Mouse (Mus musculus) adipocyte (in vitro differentiated cells): ENCODE measurements around the gene Nhlrc2.

Experiments used
- DNase-seq: peaks from one replicate; pipeline ENCODE4 v3.0.0-alpha.2; 2016; ENCODE audit warnings: low spot score

Nhlrc2 gene

DNA sequence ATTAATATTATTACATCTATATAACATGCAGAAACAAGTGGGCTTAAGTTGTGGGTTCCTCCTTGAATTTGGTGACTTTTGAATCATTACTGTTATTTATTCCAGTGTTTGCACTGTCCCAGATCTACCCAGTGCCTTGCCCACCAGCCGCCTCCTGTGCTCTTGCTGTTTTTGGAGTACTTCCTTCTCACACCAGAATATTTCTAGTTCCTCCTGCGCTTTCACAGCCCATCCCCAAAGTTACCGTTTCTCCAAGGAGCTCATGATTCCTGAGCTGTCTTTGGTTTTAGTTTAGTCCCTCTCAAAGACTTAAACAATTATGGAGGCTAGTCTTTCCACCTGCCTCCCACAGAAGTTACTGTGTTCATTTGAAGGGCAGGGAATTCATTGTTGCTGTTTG, 15.4 kb downstream of the Nhlrc2 start:
- no peak for DNase-seq

DNA sequence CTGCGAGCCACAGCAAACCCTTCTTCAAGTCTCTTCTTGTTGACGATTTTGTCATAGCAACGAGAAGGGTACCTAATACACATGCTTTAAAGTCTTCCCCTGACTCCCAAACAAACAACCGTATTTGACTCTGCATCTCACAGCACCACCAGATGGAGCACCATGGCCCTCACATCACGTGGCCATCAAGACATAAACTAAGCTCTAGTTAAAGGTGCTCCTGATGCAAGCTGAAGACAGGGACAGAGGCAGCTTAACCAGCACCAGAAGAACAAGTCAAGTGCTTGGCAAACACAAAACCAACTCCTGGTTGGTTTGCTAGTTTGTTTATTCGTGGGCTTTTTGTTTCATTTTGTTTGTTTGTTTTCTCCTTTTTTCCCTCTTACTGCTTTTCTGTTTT, 17.3 kb downstream of the Nhlrc2 start:
- peak; percentile 24 for DNase-seq

DNA sequence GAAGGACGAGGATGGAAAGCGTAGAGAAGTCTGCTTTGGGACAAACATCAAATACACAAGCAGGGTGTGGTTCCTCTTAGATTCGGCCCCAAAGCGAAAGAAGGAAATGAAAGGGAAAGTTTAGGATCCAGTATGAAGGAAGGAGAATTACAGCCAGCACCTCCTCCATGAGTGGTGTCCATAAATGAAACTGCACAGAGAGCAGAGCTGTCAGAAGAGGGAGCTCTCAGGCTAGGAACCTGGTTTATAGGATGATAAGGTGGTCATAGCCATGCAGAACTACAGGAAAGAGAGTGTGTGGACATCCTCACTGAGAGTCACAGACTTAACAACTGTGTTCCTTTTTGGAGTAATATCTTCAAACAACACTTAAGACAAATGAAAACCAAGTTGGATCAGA, 18.0 kb downstream of the Nhlrc2 start:
- peak; percentile 63 for DNase-seq

DNA sequence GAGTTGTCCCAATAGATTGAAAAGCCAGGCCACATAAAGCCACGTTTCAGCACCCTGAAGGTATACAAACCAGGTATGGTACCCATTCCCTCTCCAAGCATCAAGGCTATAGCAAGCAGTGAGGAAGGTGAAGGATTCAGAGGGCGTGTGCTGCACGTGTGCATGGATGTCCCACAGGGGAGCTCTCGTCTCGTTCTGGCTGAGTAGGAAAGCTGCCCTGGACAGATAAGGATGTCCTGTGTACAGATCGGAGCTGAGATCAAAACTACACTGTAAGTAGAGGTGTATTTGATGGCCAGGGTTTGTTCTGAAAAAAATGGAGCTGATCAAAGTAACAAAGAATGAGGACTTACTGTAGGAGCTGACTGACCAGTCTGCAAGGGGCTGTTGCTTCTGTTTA, 18.9 kb downstream of the Nhlrc2 start:
- DNase-seq, result no peak

DNA sequence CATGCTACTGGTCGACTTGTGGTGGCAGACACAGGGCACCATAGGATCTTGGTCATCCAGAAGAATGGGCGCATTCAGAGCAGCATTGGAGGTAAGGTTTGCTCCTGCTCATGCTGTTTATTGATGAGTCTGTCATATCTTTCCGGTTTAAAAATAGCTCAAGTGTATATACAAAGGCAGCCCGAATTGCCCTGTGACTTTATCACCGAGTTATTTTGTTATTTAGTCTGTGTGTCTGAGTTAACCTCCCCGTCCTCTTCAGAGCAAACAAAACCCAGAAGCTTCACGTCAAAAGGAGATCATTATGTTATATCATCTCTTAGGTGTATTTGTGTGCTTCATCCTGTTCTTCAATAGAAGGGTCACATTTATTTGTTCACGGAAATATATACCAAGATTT, 22.7 kb downstream of the Nhlrc2 start:
- no peak for DNase-seq

DNA sequence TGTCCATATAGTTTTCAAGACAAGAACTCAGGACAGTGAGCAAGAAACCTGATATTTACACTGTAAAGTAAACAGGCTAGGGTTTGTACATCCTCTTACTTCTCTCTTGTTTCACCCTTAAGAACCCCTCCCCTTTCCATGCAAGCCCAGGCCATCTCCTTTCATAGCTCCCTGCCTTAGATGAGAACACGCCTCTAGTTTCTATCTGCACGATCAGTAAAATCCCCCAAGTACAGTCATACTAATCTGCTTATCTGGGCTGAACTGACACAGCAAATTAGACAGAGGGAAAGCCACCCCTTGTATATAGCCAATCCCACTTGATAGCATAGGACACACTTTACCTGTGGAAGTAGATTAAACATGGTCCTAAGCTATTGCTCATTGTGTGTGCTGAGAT, 23.2 kb downstream of the Nhlrc2 start:
- no peak for DNase-seq

DNA sequence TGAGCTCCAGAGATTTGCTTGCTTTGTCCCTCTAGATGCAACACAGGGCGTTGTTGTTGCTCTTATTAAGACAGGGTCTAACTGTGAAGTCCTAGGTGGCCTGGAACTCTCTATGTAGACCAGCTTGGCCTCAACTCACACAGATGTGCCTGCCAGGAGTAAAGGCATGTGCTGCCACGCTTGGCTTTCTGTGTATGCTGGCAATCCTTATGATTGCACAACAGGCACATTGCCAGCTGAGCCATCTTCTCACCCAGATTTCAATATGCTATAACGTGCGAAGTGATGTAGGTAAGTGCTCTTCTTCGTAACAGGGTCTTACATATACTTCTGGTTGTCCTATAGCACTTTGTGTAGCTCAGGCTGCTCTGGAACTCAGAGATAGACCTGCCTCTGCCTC, 23.9 kb downstream of the Nhlrc2 start:
- peak; percentile 57 for DNase-seq

DNA sequence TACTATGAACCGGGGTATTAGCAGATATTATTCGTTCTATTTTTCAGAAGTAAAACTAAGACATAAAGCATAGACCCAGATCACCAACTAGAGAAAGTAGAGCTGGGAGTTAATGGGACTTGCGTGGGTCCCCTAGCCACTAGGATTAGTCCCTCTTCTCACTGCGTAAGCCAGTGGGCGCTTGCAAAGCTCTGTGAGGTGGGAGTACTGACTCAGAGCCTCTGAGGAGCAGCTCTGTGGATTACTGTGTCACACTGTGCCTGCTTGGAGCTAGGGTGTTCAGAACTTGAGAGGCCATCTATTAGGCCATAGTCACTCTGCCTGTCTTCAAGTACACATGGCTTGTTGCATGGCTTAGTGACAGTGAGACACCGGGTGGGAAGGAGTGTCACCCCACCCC, 25.1 kb downstream of the Nhlrc2 start:
- no peak for DNase-seq

DNA sequence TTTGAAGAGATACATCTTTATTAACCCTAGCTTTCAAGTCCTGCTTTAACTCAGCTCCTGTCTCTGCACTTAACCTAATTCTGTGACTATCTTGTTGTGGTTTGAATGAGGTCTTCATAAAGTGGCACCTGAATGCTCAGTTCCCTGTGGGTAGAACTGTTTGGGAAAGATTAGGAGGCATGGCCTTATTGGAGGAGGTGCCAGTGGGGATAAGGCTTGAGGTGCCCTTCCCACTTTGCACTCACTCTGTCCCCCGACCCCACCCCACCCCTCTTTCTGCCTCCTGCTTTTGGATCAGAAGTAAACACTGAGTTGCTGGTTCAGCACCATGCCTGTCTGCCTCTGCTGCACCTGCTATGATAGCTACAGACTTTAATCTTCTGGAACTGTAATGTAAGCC, 29.7 kb downstream of the Nhlrc2 start:
- DNase-seq, result no peak

DNA sequence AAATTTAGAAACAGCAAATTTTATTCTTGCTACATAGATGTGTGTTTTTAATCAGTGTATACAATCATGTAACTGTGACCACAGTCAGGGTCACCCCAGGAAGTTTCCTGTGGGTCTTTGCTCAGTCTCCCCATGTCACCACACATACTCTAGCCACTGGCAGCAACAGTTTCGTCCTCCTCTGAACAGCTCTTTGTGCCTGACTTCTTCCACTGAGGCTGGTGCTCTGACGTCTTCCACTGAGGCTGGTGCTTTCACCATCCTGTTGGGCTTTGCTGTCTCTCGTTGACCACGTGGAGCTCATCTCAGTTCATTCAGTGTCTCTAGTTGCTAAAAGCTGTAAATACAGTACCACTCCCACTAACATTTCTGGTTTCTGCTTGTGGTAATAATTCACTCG, 33.9 kb downstream of the Nhlrc2 start:
- DNase-seq, result no peak

DNA sequence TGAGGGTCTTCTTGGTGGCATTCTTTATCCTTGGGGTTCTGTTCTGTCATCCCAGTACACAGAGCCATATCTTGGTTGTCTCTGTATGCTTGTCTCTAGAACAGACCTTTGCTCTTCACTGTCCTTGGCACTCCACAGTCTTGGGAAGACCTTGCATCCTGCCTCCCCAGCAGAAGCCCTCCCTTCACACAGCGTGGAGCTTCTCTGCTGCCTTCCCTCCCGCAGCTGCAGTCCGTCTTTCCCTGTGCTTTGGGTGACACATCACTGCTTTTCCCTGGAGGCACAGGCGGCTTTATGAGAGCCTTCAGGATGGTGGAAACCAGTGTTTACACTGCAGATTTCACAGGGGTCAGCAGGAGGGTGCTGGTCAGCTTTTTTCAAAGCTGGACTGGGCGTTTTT, 35.7 kb downstream of the Nhlrc2 start:
- DNase-seq, result no peak

DNA sequence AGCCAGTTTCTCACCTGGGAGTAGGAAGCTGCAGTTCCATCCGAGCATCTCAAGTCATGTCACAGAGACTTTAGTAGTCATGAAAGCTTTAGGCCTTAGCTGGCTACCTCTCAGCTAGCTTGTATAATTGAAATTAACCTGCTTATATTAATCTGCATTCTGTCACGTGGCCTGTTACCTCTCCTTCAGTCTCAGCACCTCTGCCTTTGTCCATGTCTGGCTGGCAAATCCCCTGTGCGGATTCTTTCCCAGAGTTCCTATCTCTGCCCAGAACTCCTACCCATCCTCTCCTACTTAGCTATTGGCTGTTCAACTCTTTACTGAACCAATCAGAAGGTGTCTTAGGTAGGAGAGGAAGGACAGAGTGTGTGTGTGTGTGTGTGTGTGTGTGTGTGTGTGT, 36.2 kb downstream of the Nhlrc2 start:
- DNase-seq, result no peak

DNA sequence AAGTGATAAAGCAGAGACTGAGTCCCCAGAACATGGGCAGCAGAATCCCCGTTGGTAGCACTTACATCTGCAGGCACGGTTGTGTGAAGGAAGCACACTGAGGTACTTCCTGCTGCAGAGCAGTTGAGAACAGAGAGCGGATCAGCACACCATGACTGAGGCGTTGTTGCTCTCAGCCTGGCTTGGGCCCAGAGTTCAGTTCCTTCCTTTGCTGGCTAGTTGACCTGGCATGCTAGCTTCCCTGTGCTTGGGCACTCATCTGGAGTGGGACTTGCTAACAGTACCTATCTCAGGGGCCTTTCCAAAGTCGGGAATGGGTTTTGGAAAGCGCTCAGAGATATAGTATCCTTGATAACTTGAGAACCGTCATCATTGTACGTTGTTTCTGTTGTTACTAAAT, 38.3 kb downstream of the Nhlrc2 start:
- no peak for DNase-seq

DNA sequence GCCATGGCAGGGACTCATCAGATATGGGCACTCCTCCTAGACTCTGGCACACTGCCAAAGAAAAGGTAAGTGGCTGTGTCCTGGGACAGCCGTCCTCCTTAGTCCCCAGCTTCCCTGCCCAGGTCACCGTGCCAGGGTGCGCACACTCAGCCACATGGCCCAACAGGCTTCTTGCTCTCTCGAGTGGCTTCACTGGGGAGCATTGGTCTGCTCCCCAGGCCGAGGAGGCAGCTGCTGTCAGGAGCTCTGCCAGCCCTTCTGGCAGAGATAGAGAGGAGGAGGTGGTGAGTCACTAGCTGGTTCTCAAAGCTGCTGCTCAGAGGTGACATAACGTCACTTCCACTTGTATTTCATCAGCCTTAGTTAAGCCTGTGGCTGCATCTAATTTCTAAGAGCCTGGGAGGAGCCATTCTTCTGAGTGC, 40.2 kb downstream of the Nhlrc2 start:
- peak; percentile 91 for DNase-seq

DNA sequence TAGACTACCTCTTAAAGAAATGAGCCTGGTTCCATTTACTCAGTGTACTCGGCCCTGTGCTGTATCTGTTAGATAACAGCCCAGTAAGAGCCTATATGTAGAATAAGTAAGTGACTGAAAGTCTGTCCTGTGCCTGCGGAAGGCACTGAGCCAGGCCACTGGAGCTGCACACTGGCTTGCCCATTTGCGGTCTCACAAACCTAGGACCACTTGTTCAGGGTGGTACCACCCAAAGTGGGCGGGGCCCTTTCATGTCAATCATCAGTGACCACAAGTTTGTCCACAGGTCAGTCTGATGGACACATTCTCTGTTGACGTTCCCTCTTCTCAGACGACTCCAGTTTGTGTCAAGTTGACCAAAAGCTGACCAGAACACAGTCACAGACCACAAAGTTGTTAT, 40.9 kb downstream of the Nhlrc2 start:
- DNase-seq, result no peak

DNA sequence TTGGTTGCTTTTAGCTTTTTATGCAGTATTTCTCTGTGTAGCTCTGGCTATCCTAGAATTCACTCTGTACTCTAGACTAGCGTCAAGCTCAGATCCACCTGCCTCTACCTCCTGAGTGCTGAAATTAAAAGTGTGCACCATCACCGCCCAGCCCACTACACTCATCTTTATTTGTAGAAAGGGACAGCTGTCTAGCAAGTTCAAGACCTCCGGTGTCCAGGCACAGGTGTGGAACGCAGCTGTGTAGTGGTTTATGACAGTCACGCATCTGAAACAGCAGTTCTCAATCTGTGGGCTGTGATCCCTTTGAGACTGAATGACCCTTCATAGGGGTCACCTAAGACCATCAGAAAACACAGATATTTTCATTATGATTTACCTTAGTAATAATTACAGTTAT, 41.4 kb downstream of the Nhlrc2 start:
- no peak for DNase-seq

DNA sequence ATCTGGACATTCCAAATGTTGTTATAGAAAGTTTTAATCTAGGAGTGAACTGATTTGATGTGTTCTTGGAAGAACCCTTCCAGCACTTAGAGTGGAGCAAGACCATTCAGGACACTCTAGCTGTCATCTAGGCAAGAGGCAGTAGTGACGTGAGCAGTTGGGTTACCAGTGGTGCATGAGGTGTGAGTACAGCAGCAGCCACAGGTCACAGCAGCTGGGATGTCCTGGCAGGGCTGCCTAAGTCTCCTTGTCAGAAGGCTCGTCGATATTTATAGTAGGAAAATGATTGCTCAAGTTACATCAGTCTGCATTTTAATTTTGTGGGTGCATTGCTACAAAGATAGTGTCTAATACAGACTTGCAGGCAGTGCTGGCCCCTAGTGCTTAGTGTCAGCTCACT, 42.2 kb downstream of the Nhlrc2 start:
- DNase-seq, result no peak

DNA sequence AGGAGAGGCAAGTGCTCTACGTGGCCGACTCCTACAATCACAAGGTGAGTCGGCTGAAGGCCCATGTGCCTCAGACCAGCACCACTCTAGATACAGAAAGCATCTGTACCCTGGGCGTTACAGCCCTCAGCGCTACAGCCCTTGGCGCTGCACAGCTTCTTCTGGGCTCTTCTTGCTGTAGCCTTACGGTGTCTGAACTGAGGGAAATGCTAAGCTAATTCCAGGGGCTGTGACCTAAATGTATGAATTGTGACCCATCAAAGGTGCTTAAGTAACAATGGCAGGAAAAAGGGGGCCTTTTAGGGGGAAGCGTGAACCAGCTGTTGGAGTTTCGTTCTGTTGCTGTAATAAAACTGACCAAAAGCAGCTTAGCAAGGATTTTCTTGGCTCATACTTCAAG, 44.4 kb downstream of the Nhlrc2 start:
- DNase-seq, result no peak

DNA sequence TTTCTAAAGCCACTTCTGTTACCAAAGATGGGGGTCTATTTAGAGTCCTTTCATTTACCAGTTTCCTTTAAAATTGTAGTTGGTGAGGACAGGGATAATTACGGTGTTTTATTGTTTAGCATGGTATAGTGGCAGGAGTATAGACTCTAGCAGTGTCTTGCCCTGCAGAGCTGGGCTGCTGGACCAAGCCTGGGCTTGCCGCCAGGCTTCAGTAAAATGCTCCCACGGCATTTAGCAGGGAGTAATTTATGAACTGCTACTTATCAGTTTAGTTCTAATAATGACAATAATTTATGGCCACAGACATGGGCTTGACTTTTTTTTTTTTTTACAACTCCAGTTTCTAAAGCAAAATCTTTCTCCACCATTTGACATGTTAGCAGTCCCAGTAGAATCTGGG, 51.9 kb downstream of the Nhlrc2 start:
- peak; percentile 63 for DNase-seq

DNA sequence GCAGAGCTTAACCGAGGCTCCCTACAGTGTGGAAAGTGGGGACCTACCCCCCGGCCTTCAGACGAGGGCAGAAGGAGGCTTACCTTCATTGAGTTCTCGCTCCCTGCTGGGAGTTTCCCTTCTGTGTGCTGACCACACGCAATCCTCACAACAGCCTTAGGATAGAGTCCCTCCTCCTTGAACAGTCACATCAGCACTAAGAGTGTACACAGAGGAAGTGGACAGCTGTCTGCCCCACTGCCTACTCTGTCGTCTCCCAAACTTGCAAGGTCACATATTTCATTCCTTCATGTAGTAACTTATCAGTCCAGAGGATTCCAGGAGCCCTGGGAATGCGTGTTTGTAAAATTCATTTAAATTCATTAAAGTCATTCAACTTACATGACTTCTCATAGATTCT, 52.7 kb downstream of the Nhlrc2 start:
- no peak for DNase-seq

DNA sequence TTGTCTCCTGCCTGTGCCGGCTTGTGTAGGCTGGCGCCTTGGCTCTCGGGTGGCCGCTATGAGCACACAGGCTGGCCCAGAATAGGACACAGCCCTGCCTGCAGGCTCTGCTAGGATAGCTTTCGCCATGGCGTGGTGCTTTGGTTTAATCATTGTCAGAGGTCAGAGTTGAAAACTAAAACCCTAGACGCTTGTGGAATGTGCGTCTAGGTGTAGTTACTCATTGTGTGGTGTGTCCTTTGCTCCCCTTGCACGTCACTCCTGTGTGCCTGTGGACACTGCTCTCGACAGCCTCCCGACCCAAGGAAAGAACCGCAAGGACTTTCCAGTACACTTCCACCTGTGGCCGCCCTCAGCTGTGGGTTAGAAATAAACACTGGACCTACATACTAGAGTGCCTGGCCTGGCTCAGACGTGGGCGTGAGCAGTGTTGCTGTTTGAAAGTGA, 53.9 kb downstream of the Nhlrc2 start:
- no peak for DNase-seq

DNA sequence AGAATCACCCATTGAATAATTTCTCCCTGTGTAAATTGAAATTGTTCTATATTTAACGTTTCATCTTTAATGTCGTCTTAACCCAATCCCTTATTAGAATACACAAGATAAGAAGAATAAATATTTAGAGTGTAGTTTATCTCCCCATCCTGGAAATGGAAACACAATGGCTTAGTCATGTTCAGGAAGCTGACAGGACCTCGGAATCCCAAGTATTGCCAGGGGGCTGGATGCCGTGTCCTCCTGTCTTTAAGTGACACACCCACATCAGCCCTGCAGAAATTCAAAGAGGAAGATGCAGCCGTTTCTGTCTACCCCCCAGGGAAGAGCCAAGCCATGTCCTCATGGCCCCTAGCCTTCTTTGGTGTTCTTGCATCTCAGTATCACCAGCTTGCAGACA, 60.9 kb downstream of the Nhlrc2 start:
- DNase-seq, result no peak

DNA sequence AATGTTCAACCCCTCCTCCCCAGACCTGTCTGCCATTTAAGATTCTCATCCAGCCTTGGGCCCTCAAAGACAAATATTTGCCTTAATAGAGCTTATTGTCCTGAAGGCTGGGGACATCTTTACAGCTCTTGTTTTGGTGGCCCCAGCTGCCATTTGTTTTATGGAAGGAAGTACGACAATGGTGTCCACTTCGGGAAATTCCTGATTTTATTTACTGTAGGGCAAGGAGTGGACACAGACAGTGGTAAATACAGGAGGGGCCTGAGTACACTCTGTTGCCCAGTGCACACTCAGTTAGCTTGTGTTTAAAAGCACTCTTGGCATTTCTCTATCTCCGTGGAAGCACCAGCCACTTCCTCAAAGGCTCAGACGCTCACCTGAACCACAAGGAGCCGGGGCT, 66.1 kb downstream of the Nhlrc2 start:
- no peak for DNase-seq

DNA sequence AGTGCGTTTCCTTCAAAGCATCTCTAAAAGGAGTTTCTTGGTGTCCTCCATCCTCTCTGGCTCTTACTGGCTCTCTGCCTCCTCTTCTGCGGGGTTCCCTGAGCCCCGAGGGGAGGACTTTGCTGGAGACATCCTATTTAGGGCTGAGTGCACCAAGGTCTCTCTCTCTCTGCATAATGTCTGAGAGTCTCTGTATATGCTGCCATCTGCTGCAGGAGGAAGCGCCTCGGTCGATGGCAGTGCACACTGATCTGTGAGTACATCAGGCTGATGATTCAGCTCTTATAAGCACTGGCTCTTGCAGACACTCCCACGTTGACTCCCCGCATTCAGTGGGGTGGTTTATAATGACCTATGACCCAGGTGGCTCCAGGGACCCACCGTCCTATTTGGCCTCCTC, 70.8 kb downstream of the Nhlrc2 start:
- DNase-seq, result no peak

DNA sequence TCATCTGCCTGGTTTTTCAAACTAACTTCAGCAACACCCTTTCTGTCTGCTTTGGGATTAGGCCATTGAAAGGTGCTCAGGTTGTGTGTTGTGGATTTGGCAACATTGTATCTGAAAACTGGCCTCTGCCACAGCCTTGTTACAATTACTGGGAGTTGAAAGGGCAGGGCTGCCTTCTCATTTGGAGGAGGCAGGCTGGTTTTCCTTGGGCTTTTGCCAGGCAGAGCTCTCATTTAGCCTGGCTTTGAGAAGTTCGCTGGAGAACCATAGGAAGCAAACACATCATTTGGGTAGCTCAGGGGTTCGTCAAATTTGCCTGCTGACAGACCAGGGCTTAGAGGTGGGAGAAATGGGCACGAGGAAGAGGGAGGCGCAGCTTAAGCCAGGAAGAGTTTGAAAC, 71.5 kb downstream of the Nhlrc2 start:
- peak; percentile 52 for DNase-seq
